In the genomic region with DNA sequence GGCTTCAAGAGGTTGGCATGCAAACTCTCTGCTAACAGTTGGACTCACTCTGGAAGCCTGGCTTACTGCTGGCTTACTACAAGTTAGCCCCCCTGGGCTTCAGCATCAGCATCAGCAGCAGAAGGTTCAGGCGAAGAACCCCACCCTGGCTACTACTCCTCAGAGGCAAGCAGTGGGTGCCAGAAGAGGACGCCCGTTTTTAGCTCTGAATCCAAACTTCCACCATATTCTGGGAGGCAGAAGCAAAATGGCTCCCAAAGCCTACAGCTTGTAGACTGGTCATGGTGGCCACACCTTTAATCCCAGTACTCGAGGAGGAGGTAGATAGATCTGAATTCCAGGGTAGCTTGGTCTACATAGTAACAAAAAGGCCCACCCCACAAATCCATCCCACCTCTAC, we compare ENCODE assay signal across 21 mouse cellular contexts. TPM values are rescaled to one million over a fixed set of nuclear protein-coding genes. Genes with fewer than 3 reads are reported as not detected.
A peak's percentile ranks its signal among the peaks of the same experiment; 100 is the strongest.
DNase-seq lines count a peak whose midpoint lies in the region; ATAC-seq lines count a peak whose summit lies in the region.
"Had no signal": no experiment of that assay in that cellular context is flagged by ENCODE, and none has a peak within 500 bp of the region (broad histone marks: within the 10 kb centered on the region; RNA-seq: fewer than 3 reads in every experiment).

No protein-coding gene starts in this region.

- no peaks in the 10 kb centered on the region for H3K4me1 ChIP-seq in forebrain, embryonic 11.5 days (replicated peaks; ENCODE audit: control insufficient read depth, insufficient read depth, low read length)
- no peaks in the 10 kb centered on the region for H3K4me1 ChIP-seq in forebrain, embryonic 16.5 days (replicated peaks; ENCODE audit: control insufficient read depth, insufficient read depth, low read length)
- no peaks in the 10 kb centered on the region for H3K4me1 ChIP-seq in neural tube, embryonic 12.5 days
- H3K4me1 ChIP-seq in neural tube, embryonic 15.5 days, result no peaks in the 10 kb centered on the region
- H3K4me1 ChIP-seq: embryonic facial prominence, embryonic 13.5 days; embryonic facial prominence, embryonic 15.5 days; forebrain, embryonic 10.5 days; forebrain, embryonic 13.5 days; forebrain, embryonic 15.5 days had no signal

- no peak overlapping the region for H3K27ac ChIP-seq in forebrain, embryonic 11.5 days (ENCODE audit: low read depth, low read length)
- H3K27ac ChIP-seq in forebrain, embryonic 16.5 days (ENCODE audit: low read length), result no peak overlapping the region
- H3K27ac ChIP-seq in neural tube, embryonic 12.5 days, result no peak overlapping the region
- no peak overlapping the region for H3K27ac ChIP-seq in neural tube, embryonic 15.5 days (replicated peaks)
- H3K27ac ChIP-seq: embryonic facial prominence, embryonic 13.5 days; embryonic facial prominence, embryonic 15.5 days; forebrain, embryonic 10.5 days; forebrain, embryonic 13.5 days; forebrain, embryonic 15.5 days had no signal

- WGBS in forebrain, embryonic 11.5 days, result 95% methylated on average over 4 of the region's 4 CpGs
- WGBS in forebrain, embryonic 16.5 days, result 93% methylated on average over 4 of the region's 4 CpGs
- WGBS in neural tube, embryonic 12.5 days, result 98% methylated on average over 4 of the region's 4 CpGs
- 94% methylated on average over 4 of the region's 4 CpGs for WGBS in neural tube, embryonic 15.5 days

- no peaks in the 10 kb centered on the region for H3K27me3 ChIP-seq in forebrain, embryonic 11.5 days (ENCODE audit: control insufficient read depth, insufficient read depth, low read length)
- H3K27me3 ChIP-seq in forebrain, embryonic 16.5 days (replicated peaks; ENCODE audit: control insufficient read depth, insufficient read depth, low read length), result no peaks in the 10 kb centered on the region
- no peaks in the 10 kb centered on the region for H3K27me3 ChIP-seq in neural tube, embryonic 12.5 days (replicated peaks)
- no peaks in the 10 kb centered on the region for H3K27me3 ChIP-seq in neural tube, embryonic 15.5 days (replicated peaks)
- H3K27me3 ChIP-seq: CH12.LX; embryonic facial prominence, embryonic 13.5 days; embryonic facial prominence, embryonic 15.5 days; forebrain, embryonic 13.5 days; forebrain, embryonic 15.5 days; Patski had no signal

- peaks cover 20% of the 10 kb centered on the region; the same call in 1 of the 2 replicates for H3K36me3 ChIP-seq in forebrain, embryonic 11.5 days (ENCODE audit: control insufficient read depth, insufficient read depth, low read length)
- peaks cover 32% of the 10 kb centered on the region for H3K36me3 ChIP-seq in forebrain, embryonic 16.5 days (ENCODE audit: control insufficient read depth, insufficient read depth)
- peaks cover 69% of the 10 kb centered on the region for H3K36me3 ChIP-seq in neural tube, embryonic 12.5 days
- H3K36me3 ChIP-seq in neural tube, embryonic 15.5 days, result peaks cover 80% of the 10 kb centered on the region

- H3K9me3 ChIP-seq in forebrain, embryonic 11.5 days (ENCODE audit: control insufficient read depth, low read length), result no peaks in the 10 kb centered on the region
- H3K9me3 ChIP-seq in forebrain, embryonic 16.5 days (ENCODE audit: control insufficient read depth, low read length), result no peaks in the 10 kb centered on the region
- H3K9me3 ChIP-seq in neural tube, embryonic 12.5 days, result no peaks in the 10 kb centered on the region
- no peaks in the 10 kb centered on the region for H3K9me3 ChIP-seq in neural tube, embryonic 15.5 days (replicated peaks)
- H3K9me3 ChIP-seq: embryonic facial prominence, embryonic 13.5 days; embryonic facial prominence, embryonic 15.5 days; forebrain, embryonic 10.5 days; forebrain, embryonic 13.5 days; forebrain, embryonic 15.5 days; G1E had no signal

- H3K4me2 ChIP-seq in forebrain, embryonic 11.5 days (ENCODE audit: low read depth, low read length, severe bottlenecking), result no peak overlapping the region
- H3K4me2 ChIP-seq in forebrain, embryonic 16.5 days (ENCODE audit: low read length), result no peak overlapping the region
- H3K4me2 ChIP-seq in neural tube, embryonic 12.5 days (replicated peaks), result no peak overlapping the region
- no peak overlapping the region for H3K4me2 ChIP-seq in neural tube, embryonic 15.5 days
- H3K4me2 ChIP-seq: embryonic facial prominence, embryonic 13.5 days; embryonic facial prominence, embryonic 15.5 days; forebrain, embryonic 13.5 days; forebrain, embryonic 15.5 days had no signal

- DNase-seq in forebrain, embryonic 11.5 days (ENCODE audit: low spot score), result peak; percentile 51
- DNase-seq in left cerebral cortex, postnatal 14 days (ENCODE audit: low spot score in 2 of 2), result no peak
- DNase-seq: adrenal gland, adult 8-10 months; adrenal gland, postnatal 14 days; adrenal gland, postnatal 36 days; B cell, adult 2 months; cerebellum, postnatal 10 days had no signal

- intact Hi-C loops in left cerebral cortex, postnatal 14 days (cut with DNase I), result no loop called here

- ATAC-seq in forebrain, embryonic 11.5 days (replicated peaks; ENCODE audit: low FRiP score), result no peak
- ATAC-seq in forebrain, embryonic 16.5 days, result no peak
- ATAC-seq in neural tube, embryonic 12.5 days (ENCODE audit: low FRiP score, low read depth), result no peak
- no peak for ATAC-seq in neural tube, embryonic 15.5 days (ENCODE audit: low FRiP score)
- ATAC-seq: activated CD4-positive, CD25-positive, alpha-beta regulatory T cell, adult 4 months; CD4-positive, CD25-positive, alpha-beta regulatory T cell, adult 4 months; forebrain, embryonic 13.5 days; forebrain, embryonic 15.5 days; Patski had no signal

- H3K9ac ChIP-seq in forebrain, embryonic 11.5 days (ENCODE audit: low read length), result no peak overlapping the region
- no peak overlapping the region for H3K9ac ChIP-seq in forebrain, embryonic 16.5 days (replicated peaks; ENCODE audit: low read depth, low read length)
- H3K9ac ChIP-seq in neural tube, embryonic 12.5 days, result no peak overlapping the region
- H3K9ac ChIP-seq in neural tube, embryonic 15.5 days (replicated peaks), result no peak overlapping the region
- H3K9ac ChIP-seq: embryonic facial prominence, embryonic 13.5 days; embryonic facial prominence, embryonic 15.5 days; forebrain, embryonic 13.5 days; forebrain, embryonic 15.5 days had no signal

- no peak overlapping the region for H3K4me3 ChIP-seq in forebrain, embryonic 11.5 days (ENCODE audit: low read depth, low read length)
- H3K4me3 ChIP-seq in forebrain, embryonic 16.5 days (replicated peaks; ENCODE audit: low read length), result no peak overlapping the region
- peak overlapping the region; percentile 0; the same call in 1 of the 2 replicates for H3K4me3 ChIP-seq in neural tube, embryonic 12.5 days
- H3K4me3 ChIP-seq in neural tube, embryonic 15.5 days (replicated peaks), result no peak overlapping the region
- H3K4me3 ChIP-seq: embryonic facial prominence, embryonic 13.5 days; embryonic facial prominence, embryonic 15.5 days; erythroblast, embryonic 14.5 days; forebrain, embryonic 10.5 days; forebrain, embryonic 13.5 days; forebrain, embryonic 15.5 days had no signal

RNA-seq across cellular contexts. Expression of a gene that starts 6.2 kb away (rescaled TPM):
- 0.61 and 1.2 TPM in 2 replicates for polyA plus RNA-seq in forebrain, embryonic 11.5 days (2014; fragmentation: Nextera tagmentation; extraction: Ambion mirVana)
- polyA plus RNA-seq in forebrain, embryonic 16.5 days (2015; fragmentation: Nextera tagmentation; extraction: Ambion mirVana), result 0.52 TPM in 1 of 2 replicates, not detected in the other
- 0.87 TPM in 2 replicates for polyA plus RNA-seq in neural tube, embryonic 12.5 days (2016; fragmentation: Nextera tagmentation; extraction: Ambion mirVana)
- polyA plus RNA-seq in neural tube, embryonic 15.5 days (2015; fragmentation: Nextera tagmentation; extraction: Ambion mirVana), result 0.61 TPM in 1 of 2 replicates, not detected in the other
- under 1 TPM in 1 of 2 experiments, not detected in 1; 0.55 TPM for total RNA-seq in left cerebral cortex, postnatal 14 days (2021)
- polyA plus RNA-seq: G1E had no signal

RNA-seq across cellular contexts. Expression of a gene that starts 15.2 kb away (rescaled TPM):
- polyA plus RNA-seq in forebrain, embryonic 11.5 days (2014; fragmentation: Nextera tagmentation; extraction: Ambion mirVana), result 71.8 and 85.4 TPM in 2 replicates
- polyA plus RNA-seq in forebrain, embryonic 16.5 days (2015; fragmentation: Nextera tagmentation; extraction: Ambion mirVana), result 49.0 and 58.2 TPM in 2 replicates
- 43.8 and 50.5 TPM in 2 replicates for polyA plus RNA-seq in neural tube, embryonic 12.5 days (2016; fragmentation: Nextera tagmentation; extraction: Ambion mirVana)
- 56.1 and 62.3 TPM in 2 replicates for polyA plus RNA-seq in neural tube, embryonic 15.5 days (2015; fragmentation: Nextera tagmentation; extraction: Ambion mirVana)
- total RNA-seq in left cerebral cortex, postnatal 14 days (2021), result 10 to 100 TPM; 44.4 to 45.7 TPM

RNA-seq across cellular contexts. Expression of a gene that starts 42.6 kb away (rescaled TPM):
- polyA plus RNA-seq in forebrain, embryonic 11.5 days (2014; fragmentation: Nextera tagmentation; extraction: Ambion mirVana), result 574 and 590 TPM in 2 replicates
- polyA plus RNA-seq in forebrain, embryonic 16.5 days (2015; fragmentation: Nextera tagmentation; extraction: Ambion mirVana), result 255 and 258 TPM in 2 replicates
- polyA plus RNA-seq in neural tube, embryonic 12.5 days (2016; fragmentation: Nextera tagmentation; extraction: Ambion mirVana), result 369 and 408 TPM in 2 replicates
- 161 and 203 TPM in 2 replicates for polyA plus RNA-seq in neural tube, embryonic 15.5 days (2015; fragmentation: Nextera tagmentation; extraction: Ambion mirVana)
- 100 to 1,000 TPM; 109 to 116 TPM for total RNA-seq in left cerebral cortex, postnatal 14 days (2021)
